Mouse (Mus musculus): ENCODE data around the gene Dcaf11.

The Dcaf11 gene

GRCm38 (mm10) chr14:55559799-55560201 is at the start of gene Dcaf11:
Dcaf11 (plus strand) TSS chr14:55560006.
- DNase-seq (ENCODE audit: low spot score in 2 of 2) = peak; percentile 64 to 85

- DNase-seq (ENCODE audit: low spot score in 2 of 2) = no peak
Observed at GRCm38 (mm10) chr14:55510125-55510731, 49.6 kb upstream of the Dcaf11 start, which contains the start of gene Cpne6. Cpne6 (plus strand) TSS chr14:55510445.

GRCm38 (mm10) chr14:55511037-55511436 is 48.8 kb upstream of the Dcaf11 start:
- DNase-seq (ENCODE audit: low spot score in 2 of 2) = no peak

- DNase-seq (ENCODE audit: low spot score in 2 of 2) = no peak
Observed at GRCm38 (mm10) chr14:55513927-55514326, 45.9 kb upstream of the Dcaf11 start.

- DNase-seq (ENCODE audit: low spot score in 2 of 2) = no peak
Observed at GRCm38 (mm10) chr14:55515846-55516245, 44.0 kb upstream of the Dcaf11 start.

- peak in 1 of 2 experiments; percentile 60 for DNase-seq (ENCODE audit: low spot score in 2 of 2)
Observed at GRCm38 (mm10) chr14:55518897-55519296, 40.9 kb upstream of the Dcaf11 start.

- no peak for DNase-seq (ENCODE audit: low spot score in 2 of 2)
Observed at GRCm38 (mm10) chr14:55519604-55520003, 40.2 kb upstream of the Dcaf11 start.

- DNase-seq (ENCODE audit: low spot score in 2 of 2) = peak in 1 of 2 experiments; percentile 68
Observed at GRCm38 (mm10) chr14:55520451-55521361, 39.1 kb upstream of the Dcaf11 start.

GRCm38 (mm10) chr14:55524062-55524461 is 35.7 kb upstream of the Dcaf11 start:
- DNase-seq (ENCODE audit: low spot score in 2 of 2) = no peak

- no peak for DNase-seq (ENCODE audit: low spot score in 2 of 2)
Observed at GRCm38 (mm10) chr14:55524785-55525184, 35.0 kb upstream of the Dcaf11 start, which contains the start of gene Nrl. Nrl (minus strand) TSS chr14:55524981.

GRCm38 (mm10) chr14:55526674-55527073 is 33.1 kb upstream of the Dcaf11 start:
- DNase-seq (ENCODE audit: low spot score in 2 of 2) = no peak

- DNase-seq (ENCODE audit: low spot score in 2 of 2) = no peak
Observed at GRCm38 (mm10) chr14:55527940-55528339, 31.9 kb upstream of the Dcaf11 start.

GRCm38 (mm10) chr14:55536116-55536745 is 23.6 kb upstream of the Dcaf11 start:
- peak in 1 of 2 experiments; percentile 60 for DNase-seq (ENCODE audit: low spot score in 2 of 2)

- DNase-seq (ENCODE audit: low spot score in 2 of 2) = peak in 1 of 2 experiments; percentile 68
Observed at GRCm38 (mm10) chr14:55540067-55540786, 19.6 kb upstream of the Dcaf11 start, which contains the start of gene Pck2. Pck2 (plus strand) TSS chr14:55540266.

- peak; percentile 64 to 90 for DNase-seq (ENCODE audit: low spot score in 2 of 2)
Observed at GRCm38 (mm10) chr14:55540787-55541321, 19.0 kb upstream of the Dcaf11 start.

GRCm38 (mm10) chr14:55542268-55542667 is 17.5 kb upstream of the Dcaf11 start:
- no peak for DNase-seq (ENCODE audit: low spot score in 2 of 2)

- DNase-seq (ENCODE audit: low spot score in 2 of 2) = peak in 1 of 2 experiments; percentile 56
Observed at GRCm38 (mm10) chr14:55544334-55544733, 15.5 kb upstream of the Dcaf11 start.

- no peak for DNase-seq (ENCODE audit: low spot score in 2 of 2)
Observed at GRCm38 (mm10) chr14:55550191-55550590, 9.6 kb upstream of the Dcaf11 start.

- no peak for DNase-seq (ENCODE audit: low spot score in 2 of 2)
Observed at GRCm38 (mm10) chr14:55551347-55551746, 8.5 kb upstream of the Dcaf11 start.

GRCm38 (mm10) chr14:55551794-55552193 is 8.0 kb upstream of the Dcaf11 start:
- DNase-seq (ENCODE audit: low spot score in 2 of 2) = no peak

- DNase-seq (ENCODE audit: low spot score in 2 of 2) = no peak
Observed at GRCm38 (mm10) chr14:55554635-55555034, 5.2 kb upstream of the Dcaf11 start.

Measured in cerebellum, postnatal 4 days (tissue).